8 mouse cellular contexts compared by ENCODE assay signal in the genomic region with DNA sequence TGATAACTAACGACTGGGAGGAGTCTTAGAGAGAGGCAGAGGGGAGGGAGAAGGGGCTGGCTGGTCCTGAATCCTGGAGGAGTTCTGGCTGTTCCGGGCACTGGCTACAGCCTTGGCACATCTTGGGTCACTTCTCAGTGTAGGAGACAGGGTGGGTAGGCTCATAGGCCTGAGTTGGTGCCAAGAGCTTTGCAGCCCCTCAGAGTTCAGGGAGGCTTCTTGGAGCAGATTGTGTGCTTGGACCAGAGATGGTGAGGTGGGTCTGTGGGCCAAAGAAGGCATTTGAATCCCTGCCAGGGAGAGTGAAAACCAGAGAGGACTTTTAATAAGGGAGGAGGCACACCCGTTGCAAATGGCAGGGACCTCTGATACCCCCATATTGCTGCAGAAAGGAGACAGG. TPM values are rescaled to one million over a fixed set of nuclear protein-coding genes. Genes with fewer than 3 reads are reported as not detected.
A peak's percentile ranks its signal among the peaks of the same experiment; 100 is the strongest.
DNase-seq lines count a peak whose midpoint lies in the region; ATAC-seq and TF ChIP-seq lines count a peak whose summit lies in the region.

No protein-coding gene starts in this region.

- intact Hi-C loops in gastrocnemius, postnatal 36 days (cut with DNase I), result no loop called here

- H3ac ChIP-seq in C2C12 (ENCODE audit: control insufficient read depth, insufficient read length, low read depth), result no peak overlapping the region

- H3K9me3 ChIP-seq in forebrain, embryonic 16.5 days (ENCODE audit: control insufficient read depth, low read length), result no peaks in the 10 kb centered on the region
- peaks cover 13% of the 10 kb centered on the region; the same call in 1 of the 2 replicates for H3K9me3 ChIP-seq in limb, embryonic 13.5 days

- peaks cover 26% of the 10 kb centered on the region for H3K4me1 ChIP-seq in forebrain, embryonic 16.5 days (replicated peaks; ENCODE audit: control insufficient read depth, insufficient read depth, low read length)
- peaks cover 45% of the 10 kb centered on the region for H3K4me1 ChIP-seq in limb, embryonic 13.5 days

- WGBS in forebrain, embryonic 16.5 days, result 3% methylated on average over 3 of the region's 3 CpGs
- WGBS in limb, embryonic 13.5 days, result 1% methylated on average over 3 of the region's 3 CpGs

- ATAC-seq in cerebellum, adult (ENCODE audit: insufficient number of reproducible peaks, low FRiP score, low TSS enrichment), result no peak
- ATAC-seq in forebrain, embryonic 16.5 days, result no peak; the same call in 1 of the 2 replicates
- no peak for ATAC-seq in limb, embryonic 13.5 days (ENCODE audit: low FRiP score, low read depth)
- no peak for ATAC-seq in megakaryocyte progenitor cell, adult 5-6 weeks (replicated peaks; ENCODE audit: poor library complexity)

- peak overlapping the region; percentile 79 for H3K4me2 ChIP-seq in forebrain, embryonic 16.5 days (ENCODE audit: low read length)
- H3K4me2 ChIP-seq in limb, embryonic 13.5 days (replicated peaks), result peak overlapping the region; percentile 87

- H3K36me3 ChIP-seq in C2C12 (ENCODE audit: control insufficient read depth, insufficient read depth), result no peaks in the 10 kb centered on the region
- H3K36me3 ChIP-seq in forebrain, embryonic 16.5 days (ENCODE audit: control insufficient read depth, insufficient read depth), result no peaks in the 10 kb centered on the region
- H3K36me3 ChIP-seq in limb, embryonic 13.5 days, result peaks cover 29% of the 10 kb centered on the region

- H3K27ac ChIP-seq in forebrain, embryonic 16.5 days (ENCODE audit: low read length), result peak overlapping the region; percentile 36
- peak overlapping the region; percentile 93 for H3K27ac ChIP-seq in limb, embryonic 13.5 days

- H3K9ac ChIP-seq in forebrain, embryonic 16.5 days (replicated peaks; ENCODE audit: low read depth, low read length), result peak overlapping the region; percentile 1; the same call in 1 of the 2 replicates
- H3K9ac ChIP-seq in limb, embryonic 13.5 days, result peak overlapping the region; percentile 92

- no peaks in the 10 kb centered on the region for H3K79me3 ChIP-seq in C2C12 (ENCODE audit: low read depth)

- no peak for TF ChIP-seq CTCF in C2C12 (IDR thresholded peaks at IDR 0.05; ENCODE audit: control insufficient read depth, insufficient read depth, insufficient read length)

- no peaks in the 10 kb centered on the region for H3K27me3 ChIP-seq in C2C12 (ENCODE audit: control insufficient read depth, insufficient read depth, insufficient read length)
- no peaks in the 10 kb centered on the region for H3K27me3 ChIP-seq in forebrain, embryonic 16.5 days (replicated peaks; ENCODE audit: control insufficient read depth, insufficient read depth, low read length)
- H3K27me3 ChIP-seq in limb, embryonic 13.5 days, result no peaks in the 10 kb centered on the region

- peak overlapping the region; percentile 44 for H3K4me3 ChIP-seq in C2C12 (ENCODE audit: insufficient read depth, poor library complexity, severe bottlenecking)
- H3K4me3 ChIP-seq in forebrain, embryonic 16.5 days (replicated peaks; ENCODE audit: low read length), result peak overlapping the region; percentile 62
- peak overlapping the region; percentile 78 for H3K4me3 ChIP-seq in limb, embryonic 13.5 days

- peak; percentile 58 to 75 for DNase-seq in cerebellum, postnatal 10 days
- no peak for DNase-seq in adrenal gland, adult 18-20 months (ENCODE audit: low spot score in 2 of 2)
- no peak for DNase-seq in gastrocnemius, postnatal 36 days

- peaks cover 9% of the 10 kb centered on the region for H3K79me2 ChIP-seq in C2C12 (ENCODE audit: control insufficient read depth, insufficient read depth)

TF ChIP-seq in C2C12, 6 proteins besides CTCF, POLR2A, EP300 and RAD21:
- TF ChIP-seq MYOG (IDR thresholded peaks at IDR 0.05; ENCODE audit: control insufficient read depth, extremely low read depth, insufficient read length), result no peak
- TF ChIP-seq CEBPB (IDR thresholded peaks at IDR 0.05; ENCODE audit: low read depth), result no peak
- no peak for TF ChIP-seq FOSL1 (IDR thresholded peaks at IDR 0.05; ENCODE audit: insufficient read depth, low read length, poor library complexity, severe bottlenecking)
- no peak for TF ChIP-seq MAX (IDR thresholded peaks at IDR 0.05)
- TF ChIP-seq USF1 (IDR thresholded peaks at IDR 0.05; ENCODE audit: low read depth), result no peak
- TF ChIP-seq MYOD1 (IDR thresholded peaks at IDR 0.05; ENCODE audit: control insufficient read depth, insufficient read length, low read depth), result no peak

RNA-seq across cellular contexts. Expression of gene Fbln1, which starts 1.3 kb away (rescaled TPM):
- polyA plus RNA-seq in C2C12 (2012; fragmentation: generic; extraction: Trizol), result 32.4 TPM
- 50.9 and 55.5 TPM in 2 replicates for polyA plus RNA-seq in forebrain, embryonic 16.5 days (2015; fragmentation: Nextera tagmentation; extraction: Ambion mirVana)
- 217 and 232 TPM in 2 replicates for polyA plus RNA-seq in limb, embryonic 13.5 days (2015; fragmentation: Nextera tagmentation; extraction: Ambion mirVana)
- total RNA-seq in megakaryocyte progenitor cell, adult 5-6 weeks (2015), result 0.42 and 0.47 TPM in 2 replicates
- 0.24 and 0.37 TPM in 2 replicates for total RNA-seq in megakaryocyte progenitor cell, adult 5-6 weeks (2017)
- total RNA-seq in adrenal gland, adult 18-20 months (2021), result 10 to 100 TPM; 29.0 to 32.9 TPM
- total RNA-seq in gastrocnemius, postnatal 36 days (2021), result 1 to 10 TPM; 4.8 to 5.7 TPM

Comparison
In these comparisons a context has a peak if more than half of its experiments do, and no peak if none do; other contexts are left out.
1. DNase-seq: peak in cerebellum, postnatal 10 days (2 of 2); none in adrenal gland, adult 18-20 months (0 of 2) and gastrocnemius, postnatal 36 days (0 of 2).
2. RNA of gene Fbln1, which starts 1.3 kb away (total RNA-seq): 29.0 to 32.9 TPM in adrenal gland, adult 18-20 months; 4.8 to 5.7 TPM in gastrocnemius, postnatal 36 days and 0.24 to 0.47 TPM in megakaryocyte progenitor cell, adult 5-6 weeks; every median in the first group is over 4 times any median in the second.
3. Peak in every context shown above with its lines, with median percentiles within 50 percentile points of each other: H3K4me3 ChIP-seq.